Mouse (Mus musculus) neural tube, embryonic 13.5 days (tissue): ENCODE results near the gene Ryr3. TPM values are rescaled to one million over a fixed set of nuclear protein-coding genes. Genes with fewer than 3 reads are reported as not detected.

ENCODE experiments used
- ATAC-seq: fragments of 200-750 bp; cut with Nextera tagmentation; 2 replicates; pipeline ENCODE4 v1.8.0; 2017; ENCODE audit warnings: low read depth, mild to moderate bottlenecking, moderate TSS enrichment, moderate library complexity
- H3K27ac ChIP-seq: fragments of 300-500 bp; sonication (generic); replicated peaks from 2 replicates; pipeline ENCODE4 v1.5.1; 2015; ENCODE audit warnings: moderate library complexity, mild to moderate bottlenecking, inconsistent platforms
- H3K27me3 ChIP-seq: fragments of 300-500 bp; sonication (generic); 2 replicates; pipeline ENCODE4 v1.6.1; 2015; ENCODE audit warnings: mild to moderate bottlenecking, inconsistent platforms
- H3K36me3 ChIP-seq: fragments of 300-500 bp; sonication (generic); 2 replicates; pipeline ENCODE4 v1.6.1; 2015; ENCODE audit warnings: mild to moderate bottlenecking, inconsistent platforms
- H3K4me1 ChIP-seq: fragments of 300-500 bp; sonication (generic); replicated peaks from 2 replicates; pipeline ENCODE4 v1.6.1; 2015; ENCODE audit warnings: inconsistent platforms
- H3K4me2 ChIP-seq: fragments of 300-500 bp; sonication (generic); 2 replicates; pipeline ENCODE4 v1.6.1; 2015; ENCODE audit warnings: inconsistent platforms, mild to moderate bottlenecking, moderate library complexity
- H3K4me3 ChIP-seq: fragments of 300-500 bp; sonication (generic); 2 replicates; pipeline ENCODE4 v1.5.1; 2015; ENCODE audit warnings: mild to moderate bottlenecking, inconsistent platforms
- H3K9ac ChIP-seq: fragments of 300-500 bp; sonication (generic); 2 replicates; pipeline ENCODE4 v1.6.1; 2015; ENCODE audit warnings: moderate library complexity, mild to moderate bottlenecking, inconsistent platforms
- H3K9me3 ChIP-seq: fragments of 300-500 bp; sonication (generic); 2 replicates; pipeline ENCODE4 v1.6.1; 2016; ENCODE audit warnings: inconsistent platforms
- WGBS: fragments of 180-500 bp; shearing (Covaris S2); methylation state at CpG from one replicate; pipeline ENCODE4 v1.1.7; 2015; 5-methylcytosine and 5-hydroxymethylcytosine counted together
- polyA plus RNA-seq: library from polyadenylated mRNA; unstranded; fragments of >200 nt; fragmentation: Nextera tagmentation; extraction: Ambion mirVana; gene quantifications from 2 replicates; pipeline ENCODE4 v1.2.1, GENCODE M21; 2015

Gene Ryr3
- polyA plus RNA-seq = 2.8 and 3.1 TPM in 2 replicates

- Histone ChIP-seq H3K9me3 (no peaks in the 10 kb centered on the region), H3K4me1 (peaks cover 11% of the 10 kb centered on the region), H3K27ac (peak within 1 kb of the TSS; percentile 84), H3K36me3 (no peaks in the 10 kb centered on the region), H3K9ac (peak within 1 kb of the TSS; percentile 76), H3K27me3 (peaks cover 45% of the 10 kb centered on the region), H3K4me2 (peak within 1 kb of the TSS; percentile 86), H3K4me3 (peak within 1 kb of the TSS; percentile 62)
- WGBS = 1% methylated on average over 57 of the region's 72 CpGs
- peak; percentile 98 for ATAC-seq
Measured at GRCm38 (mm10) chr2:113216746-113217461, at the start of gene Ryr3. Ryr3 (minus strand) TSS chr2:113217096.

DNA sequence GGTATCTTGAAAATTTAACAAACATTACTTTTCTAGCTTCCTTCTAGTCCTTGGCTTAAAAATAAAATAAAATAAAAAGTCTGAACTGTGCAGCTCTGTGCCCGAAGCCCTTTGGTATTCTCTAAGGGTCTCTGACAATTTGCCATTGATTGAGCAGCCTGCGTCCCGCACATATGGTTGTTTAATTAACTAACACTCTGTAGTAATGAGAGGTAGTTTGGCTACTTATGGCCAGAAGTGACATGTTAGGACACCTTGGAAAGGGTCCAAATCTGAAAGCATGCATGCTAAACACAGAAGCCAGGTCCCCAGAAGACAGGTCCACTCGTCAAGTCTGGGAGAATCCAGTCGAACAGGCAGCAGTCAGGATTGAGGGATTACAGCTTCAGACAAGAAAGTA lies 22.0 kb upstream of the Ryr3 start:
- Histone ChIP-seq H3K27ac (no peak overlapping the region), H3K4me1 (peaks cover 14% of the 10 kb centered on the region; the same call in 1 of the 2 replicates), H3K36me3 (no peaks in the 10 kb centered on the region), H3K27me3 (no peaks in the 10 kb centered on the region), H3K9ac (no peak overlapping the region), H3K9me3 (no peaks in the 10 kb centered on the region), H3K4me2 (no peak overlapping the region), H3K4me3 (no peak overlapping the region)
- WGBS = 54% methylated on average over 5 of the region's 5 CpGs
- ATAC-seq = no peak; the same call in 1 of the 2 replicates

- Histone ChIP-seq H3K9ac (no peak overlapping the region), H3K4me2 (no peak overlapping the region), H3K27ac (no peak overlapping the region), H3K36me3 (no peaks in the 10 kb centered on the region), H3K4me1 (peaks cover 14% of the 10 kb centered on the region; the same call in 1 of the 2 replicates), H3K27me3 (no peaks in the 10 kb centered on the region), H3K4me3 (no peak overlapping the region), H3K9me3 (no peaks in the 10 kb centered on the region)
- 76% methylated on average over 1 of the region's 1 CpGs for whole genome bisulfite sequencing
- no peak for ATAC-seq
Measured at GRCm38 (mm10) chr2:113236993-113237392, 20.1 kb upstream of the Ryr3 start.

GRCm38 (mm10) chr2:113234559-113234958 lies 17.7 kb upstream of the Ryr3 start:
- H3K4me1 ChIP-seq = peaks cover 7% of the 10 kb centered on the region; the same call in 1 of the 2 replicates
- H3K27ac ChIP-seq = no peak overlapping the region
- no peaks in the 10 kb centered on the region for H3K9me3 ChIP-seq
- H3K9ac ChIP-seq = no peak overlapping the region
- WGBS = 25% methylated on average over 3 of the region's 3 CpGs
- no peak for ATAC-seq
- no peak overlapping the region for H3K4me3 ChIP-seq
- no peaks in the 10 kb centered on the region for H3K36me3 ChIP-seq
- H3K27me3 ChIP-seq = no peaks in the 10 kb centered on the region
- H3K4me2 ChIP-seq = no peak overlapping the region

GRCm38 (mm10) chr2:113233356-113233755 lies 16.5 kb upstream of the Ryr3 start:
- H3K4me2 ChIP-seq = no peak overlapping the region
- no peaks in the 10 kb centered on the region for H3K36me3 ChIP-seq
- H3K27ac ChIP-seq = no peak overlapping the region
- 72% methylated on average over 3 of the region's 3 CpGs for WGBS
- H3K27me3 ChIP-seq = no peaks in the 10 kb centered on the region
- no peak for ATAC-seq
- H3K4me3 ChIP-seq = no peak overlapping the region
- no peaks in the 10 kb centered on the region for H3K9me3 ChIP-seq
- no peak overlapping the region for H3K9ac ChIP-seq
- H3K4me1 ChIP-seq = peaks cover 2% of the 10 kb centered on the region; the same call in 1 of the 2 replicates

GRCm38 (mm10) chr2:113216105-113216745 lies 671 bp downstream of the Ryr3 start:
- H3K27me3 ChIP-seq = peaks cover 45% of the 10 kb centered on the region
- peak overlapping the region; percentile 84; the same call in 1 of the 2 replicates for H3K27ac ChIP-seq
- peak overlapping the region; percentile 86 for H3K4me2 ChIP-seq
- ATAC-seq = peak; percentile 9
- peak overlapping the region; percentile 62 for H3K4me3 ChIP-seq
- peak overlapping the region; percentile 76 for H3K9ac ChIP-seq
- H3K4me1 ChIP-seq = peaks cover 11% of the 10 kb centered on the region
- no peaks in the 10 kb centered on the region for H3K36me3 ChIP-seq
- WGBS = 4% methylated on average over 23 of the region's 23 CpGs
- no peaks in the 10 kb centered on the region for H3K9me3 ChIP-seq

- no peak for ATAC-seq
- 81% methylated on average over 3 of the region's 3 CpGs for WGBS
Measured at GRCm38 (mm10) chr2:113210023-113210422, 6.9 kb downstream of the Ryr3 start.

GRCm38 (mm10) chr2:113209263-113209662 lies 7.6 kb downstream of the Ryr3 start:
- 94% methylated on average over 9 of the region's 9 CpGs for WGBS
- ATAC-seq = no peak
- peaks cover 15% of the 10 kb centered on the region for H3K27me3 ChIP-seq
- H3K4me1 ChIP-seq = no peaks in the 10 kb centered on the region
- no peak overlapping the region for H3K9ac ChIP-seq
- H3K27ac ChIP-seq = no peak overlapping the region
- no peaks in the 10 kb centered on the region for H3K9me3 ChIP-seq
- H3K36me3 ChIP-seq = no peaks in the 10 kb centered on the region
- H3K4me3 ChIP-seq = no peak overlapping the region
- H3K4me2 ChIP-seq = no peak overlapping the region

More at GRCm38 (mm10) chr2:113210023-113210422, 6.9 kb downstream of the Ryr3 start:
- Histone ChIP-seq H3K36me3 (no peaks in the 10 kb centered on the region), H3K9ac (no peak overlapping the region), H3K4me2 (no peak overlapping the region), H3K4me1 (no peaks in the 10 kb centered on the region), H3K27me3 (peaks cover 22% of the 10 kb centered on the region), H3K27ac (no peak overlapping the region), H3K4me3 (no peak overlapping the region), H3K9me3 (no peaks in the 10 kb centered on the region)

DNA sequence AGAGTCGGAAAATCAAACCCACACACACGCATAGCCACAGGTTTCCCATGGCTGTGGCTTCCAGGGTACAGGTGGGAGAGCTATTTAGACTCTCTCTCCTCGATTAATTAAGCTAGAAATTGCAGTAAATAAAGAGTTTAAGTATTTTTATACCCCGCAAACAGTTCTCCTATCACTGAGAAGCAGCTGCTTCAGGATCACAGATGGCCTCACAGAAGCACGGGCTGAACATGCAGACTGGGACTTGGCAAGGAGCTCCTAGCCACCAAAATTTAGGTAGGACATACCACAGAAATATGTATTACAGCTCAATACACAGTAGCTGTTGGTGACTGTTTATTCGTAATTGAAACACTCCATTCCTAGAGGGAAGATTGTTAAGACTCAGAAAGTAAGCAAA lies 14.0 kb downstream of the Ryr3 start:
- Histone ChIP-seq H3K27ac (no peak overlapping the region), H3K36me3 (no peaks in the 10 kb centered on the region), H3K27me3 (no peaks in the 10 kb centered on the region), H3K9ac (no peak overlapping the region), H3K4me1 (no peaks in the 10 kb centered on the region), H3K4me2 (no peak overlapping the region), H3K4me3 (no peak overlapping the region), H3K9me3 (no peaks in the 10 kb centered on the region)
- WGBS = 84% methylated on average over 6 of the region's 6 CpGs
- ATAC-seq = no peak

- H3K27me3 ChIP-seq = no peaks in the 10 kb centered on the region
- no peak overlapping the region for H3K4me2 ChIP-seq
- ATAC-seq = peak; percentile 40; the same call in 1 of the 2 replicates
- no peaks in the 10 kb centered on the region for H3K4me1 ChIP-seq
- no peak overlapping the region for H3K27ac ChIP-seq
- no peak overlapping the region for H3K4me3 ChIP-seq
- no peak overlapping the region for H3K9ac ChIP-seq
- H3K9me3 ChIP-seq = no peaks in the 10 kb centered on the region
- WGBS = 72% methylated on average over 2 of the region's 2 CpGs
- no peaks in the 10 kb centered on the region for H3K36me3 ChIP-seq
Measured at GRCm38 (mm10) chr2:113199030-113199679, 17.7 kb downstream of the Ryr3 start.

DNA sequence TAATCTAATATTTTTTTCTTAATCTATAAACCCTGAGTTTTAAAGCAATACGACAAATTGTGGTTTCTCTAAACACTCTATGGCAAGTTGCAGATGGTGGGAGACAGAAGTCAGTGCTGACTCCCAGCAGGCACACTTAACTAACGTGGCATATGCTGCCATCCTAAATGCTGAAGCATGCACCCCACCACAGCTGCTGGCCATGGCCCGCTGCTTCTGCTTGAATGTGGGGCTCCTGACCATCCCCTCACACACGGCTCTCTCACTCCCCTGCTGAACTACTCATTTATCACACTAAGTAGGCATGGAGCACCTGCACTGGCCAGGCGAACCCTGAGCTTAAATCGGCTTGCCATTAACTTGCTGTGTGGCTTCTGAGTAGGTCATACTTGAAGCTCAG lies 29.7 kb downstream of the Ryr3 start:
- H3K27me3 ChIP-seq = no peaks in the 10 kb centered on the region
- H3K4me1 ChIP-seq = no peaks in the 10 kb centered on the region
- H3K36me3 ChIP-seq = no peaks in the 10 kb centered on the region
- no peak overlapping the region for H3K4me3 ChIP-seq
- no peak for ATAC-seq
- no peak overlapping the region for H3K27ac ChIP-seq
- H3K4me2 ChIP-seq = no peak overlapping the region
- no peaks in the 10 kb centered on the region for H3K9me3 ChIP-seq
- no peak overlapping the region for H3K9ac ChIP-seq
- WGBS = 71% methylated on average over 6 of the region's 6 CpGs

DNA sequence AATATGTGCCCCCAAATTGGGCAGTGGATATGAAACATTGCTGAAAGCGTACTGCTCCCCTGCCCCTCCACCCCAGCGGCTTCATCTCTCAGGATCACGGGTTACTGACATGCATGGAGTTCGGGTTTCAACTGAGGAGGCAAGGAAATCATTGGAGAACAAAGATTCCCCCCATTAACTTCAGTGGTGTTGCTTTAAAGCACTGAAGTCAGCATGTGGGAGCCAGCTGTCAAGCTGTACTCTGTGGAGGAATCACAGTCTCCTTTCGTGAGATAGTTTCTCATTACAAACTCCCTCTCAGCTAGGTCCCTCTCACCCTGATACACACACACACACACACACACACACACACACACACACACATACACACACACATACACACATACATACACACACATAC lies 35.2 kb downstream of the Ryr3 start:
- no peak for ATAC-seq

More for the DNA sequence above, 35.2 kb downstream of the Ryr3 start:
- Histone ChIP-seq H3K9me3 (no peaks in the 10 kb centered on the region), H3K4me3 (no peak overlapping the region), H3K27me3 (no peaks in the 10 kb centered on the region), H3K4me1 (no peaks in the 10 kb centered on the region), H3K36me3 (no peaks in the 10 kb centered on the region), H3K9ac (no peak overlapping the region), H3K27ac (no peak overlapping the region), H3K4me2 (no peak overlapping the region)
- WGBS = 46% methylated on average over 5 of the region's 5 CpGs
